Mouse (Mus musculus): Measurements from ENCODE around the gene Trmt10b. TPM values are rescaled to one million over a fixed set of nuclear protein-coding genes. Genes with fewer than 3 reads are reported as not detected.
A peak's percentile ranks its signal among the peaks of the same experiment; 100 is the strongest.

The Trmt10b gene
- polyA plus RNA-seq, 1 experiment from 2014 or later, result 14.8 TPM

DNA sequence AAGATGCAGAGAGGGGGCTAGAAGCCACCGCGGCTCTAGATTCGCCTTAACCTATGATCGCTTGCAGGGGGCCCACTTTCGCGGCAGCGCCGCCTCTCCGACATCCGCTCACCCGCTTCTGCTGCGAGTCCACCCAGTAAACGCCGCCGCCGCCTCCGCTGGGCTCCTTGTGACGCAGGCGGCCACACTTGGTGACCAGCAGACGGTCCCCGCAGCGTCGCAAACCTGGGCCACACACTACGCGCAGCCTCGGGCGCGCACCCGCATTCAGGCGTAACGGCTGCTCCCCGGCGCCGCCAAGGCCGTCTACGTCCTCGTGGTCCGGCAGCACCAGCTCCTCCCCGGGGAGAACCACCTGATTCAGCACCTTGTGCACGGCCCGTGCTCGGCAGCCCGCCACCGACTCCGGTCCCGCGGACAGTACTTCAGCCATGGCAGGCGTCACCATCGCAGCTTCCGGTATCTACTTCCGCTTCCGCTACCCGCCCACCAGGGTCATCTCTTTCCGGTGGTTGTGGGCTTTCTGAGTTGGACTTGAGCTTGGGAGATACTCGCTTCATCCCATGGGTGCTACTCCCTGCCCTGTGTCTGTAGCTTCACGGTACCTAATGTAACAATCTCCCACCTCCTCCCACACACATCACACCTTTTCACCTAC is 23.4 kb downstream of the Trmt10b start:
- under 1% methylated on average over 56 of the region's 56 CpGs for WGBS
- Histone ChIP-seq H3K9me3 (replicated peaks; ENCODE audit: control insufficient read depth, low read length) (no peaks in the 10 kb centered on the region), H3K9ac (ENCODE audit: low read length) (peak overlapping the region; percentile 90), H3K4me3 (replicated peaks; ENCODE audit: low read length) (peak overlapping the region; percentile 92), H3K4me1 (ENCODE audit: control insufficient read depth, insufficient read depth, low read length) (peaks cover 8% of the 10 kb centered on the region), H3K27me3 (ENCODE audit: control insufficient read depth, insufficient read depth, low read length) (no peaks in the 10 kb centered on the region), H3K36me3 (ENCODE audit: control insufficient read depth, insufficient read depth, low read length) (0 out of 2 replicates have a peak, but pooled peaks cover 3% of the 10 kb centered on the region), H3K27ac (ENCODE audit: low read length) (peak overlapping the region; percentile 85), H3K4me2 (ENCODE audit: low read depth, low read length) (peak overlapping the region; percentile 55)
- ATAC-seq (ENCODE audit: insufficient read depth, low FRiP score), result peak; percentile 88

DNA sequence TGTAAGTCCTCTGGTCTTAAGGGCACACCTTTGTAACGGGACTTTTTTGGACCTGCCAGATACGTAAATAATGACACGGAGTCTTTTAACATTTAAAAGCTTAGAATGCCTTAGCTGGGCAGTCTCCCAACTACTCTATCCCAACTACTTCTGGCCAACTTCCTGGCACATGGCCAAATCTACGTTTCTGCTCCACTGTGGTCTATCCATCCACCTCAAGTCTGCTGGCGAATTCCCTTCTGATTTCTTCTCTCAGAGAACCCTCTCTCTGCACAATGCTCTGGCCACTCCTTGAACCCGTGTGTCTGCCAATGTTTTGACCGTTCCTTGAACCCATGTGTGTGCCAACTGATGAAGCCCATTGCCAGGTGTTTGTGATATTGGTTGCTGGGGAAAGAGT is 34.2 kb downstream of the Trmt10b start:
- no peak overlapping the region for H3K4me3 ChIP-seq (replicated peaks; ENCODE audit: low read length)
- no peak overlapping the region for H3K9ac ChIP-seq (ENCODE audit: low read length)
- H3K36me3 ChIP-seq (ENCODE audit: control insufficient read depth, insufficient read depth, low read length), result no peaks in the 10 kb centered on the region
- no peaks in the 10 kb centered on the region for H3K4me1 ChIP-seq (ENCODE audit: control insufficient read depth, insufficient read depth, low read length)
- H3K27me3 ChIP-seq (ENCODE audit: control insufficient read depth, insufficient read depth, low read length), result no peaks in the 10 kb centered on the region
- ATAC-seq (ENCODE audit: insufficient read depth, low FRiP score), result no peak
- H3K4me2 ChIP-seq (ENCODE audit: low read depth, low read length), result no peak overlapping the region
- no peak overlapping the region for H3K27ac ChIP-seq (ENCODE audit: low read length)
- no peaks in the 10 kb centered on the region for H3K9me3 ChIP-seq (replicated peaks; ENCODE audit: control insufficient read depth, low read length)
- 64% methylated on average over 7 of the region's 7 CpGs for WGBS

DNA sequence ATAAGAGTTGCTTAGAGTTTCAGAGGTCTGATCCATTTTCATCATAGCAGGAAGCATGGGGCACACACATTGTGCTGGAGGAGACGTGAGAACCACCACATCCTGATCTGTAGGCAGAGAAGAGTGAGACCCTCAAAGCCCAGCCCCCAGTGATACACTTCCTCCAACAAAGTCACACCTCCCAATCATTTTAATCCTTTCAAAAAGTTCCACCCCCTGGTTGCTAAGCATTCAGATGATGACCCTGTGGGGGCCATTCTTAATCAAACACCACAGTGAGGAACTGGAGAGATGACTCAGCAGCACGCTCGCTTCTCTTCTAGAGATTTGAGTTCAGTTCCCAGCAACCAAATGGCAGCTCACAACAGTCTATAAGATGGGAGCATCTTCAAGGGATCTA is 35.5 kb downstream of the Trmt10b start:
- H3K27me3 ChIP-seq (ENCODE audit: control insufficient read depth, insufficient read depth, low read length), result no peaks in the 10 kb centered on the region
- no peaks in the 10 kb centered on the region for H3K36me3 ChIP-seq (ENCODE audit: control insufficient read depth, insufficient read depth, low read length)
- WGBS, result 50% methylated on average over 3 of the region's 3 CpGs
- no peak for ATAC-seq (ENCODE audit: insufficient read depth, low FRiP score)
- H3K4me2 ChIP-seq (ENCODE audit: low read depth, low read length), result no peak overlapping the region
- no peak overlapping the region for H3K9ac ChIP-seq (ENCODE audit: low read length)
- H3K9me3 ChIP-seq (replicated peaks; ENCODE audit: control insufficient read depth, low read length), result no peaks in the 10 kb centered on the region
- no peaks in the 10 kb centered on the region for H3K4me1 ChIP-seq (ENCODE audit: control insufficient read depth, insufficient read depth, low read length)
- no peak overlapping the region for H3K4me3 ChIP-seq (replicated peaks; ENCODE audit: low read length)
- H3K27ac ChIP-seq (ENCODE audit: low read length), result no peak overlapping the region

DNA sequence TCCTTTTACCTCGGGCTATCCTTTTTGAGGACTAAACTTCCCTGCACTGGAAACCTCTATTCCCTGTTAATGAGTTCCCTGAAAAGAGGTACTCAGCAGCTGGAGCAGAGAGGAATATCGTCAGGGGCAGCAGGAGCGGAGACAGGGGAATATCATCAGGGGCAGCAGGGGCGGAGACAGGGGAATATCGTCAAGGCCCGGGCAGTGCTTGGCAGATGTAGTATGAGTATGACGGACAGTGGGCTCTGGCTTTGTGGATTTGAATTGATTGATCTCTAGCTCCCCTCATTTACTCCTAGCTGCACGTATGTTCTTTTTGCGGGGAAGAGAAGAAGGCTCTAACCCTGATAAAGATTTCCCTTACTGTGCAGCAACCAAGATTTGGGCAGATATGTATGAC is 44.3 kb downstream of the Trmt10b start:
- no peak for ATAC-seq (ENCODE audit: insufficient read depth, low FRiP score)

DNA sequence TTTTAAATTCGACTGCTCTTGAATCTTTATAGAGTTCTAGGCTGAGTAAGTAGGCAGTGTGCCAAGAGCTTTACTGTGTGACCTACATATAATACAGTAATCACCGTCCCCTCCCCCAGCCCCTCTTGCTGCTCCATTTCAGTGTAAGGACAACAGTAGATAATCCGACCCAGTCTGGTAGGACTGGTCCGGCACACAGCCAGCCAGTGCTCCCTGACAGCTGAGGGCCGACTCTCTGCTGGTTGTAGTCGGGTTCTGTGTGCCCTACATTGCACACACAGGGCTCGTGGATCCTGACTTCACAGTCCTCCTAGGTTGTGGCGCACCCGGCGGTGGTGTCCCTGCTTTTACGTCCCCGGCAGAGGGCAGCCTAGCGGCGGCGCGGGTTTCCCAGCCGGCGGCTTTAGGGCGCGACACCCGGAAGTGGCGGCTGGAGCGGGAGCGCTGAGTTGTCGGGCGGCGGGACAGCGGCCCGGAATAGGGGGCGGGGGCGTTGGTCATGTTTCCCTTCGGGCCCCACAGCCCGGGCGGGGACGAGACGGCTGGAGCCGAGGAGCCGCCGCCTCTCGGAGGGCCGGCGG is 44.8 kb downstream of the Trmt10b start, which contains the start of gene Dcaf10:
TSS of gene Dcaf10 (plus strand) at position 433 of the 581 bp plus-strand sequence.
- Histone ChIP-seq H3K4me2 (ENCODE audit: low read depth, low read length) (peak within 1 kb of the TSS; percentile 84), H3K9me3 (replicated peaks; ENCODE audit: control insufficient read depth, low read length) (no peaks in the 10 kb centered on the region), H3K36me3 (ENCODE audit: control insufficient read depth, insufficient read depth, low read length) (no peaks in the 10 kb centered on the region), H3K27ac (ENCODE audit: low read length) (peak within 1 kb of the TSS; percentile 98), H3K4me3 (replicated peaks; ENCODE audit: low read length) (peak within 1 kb of the TSS; percentile 99), H3K27me3 (ENCODE audit: control insufficient read depth, insufficient read depth, low read length) (no peaks in the 10 kb centered on the region), H3K4me1 (ENCODE audit: control insufficient read depth, insufficient read depth, low read length) (peaks cover 15% of the 10 kb centered on the region), H3K9ac (ENCODE audit: low read length) (peak within 1 kb of the TSS; percentile 99)
- peak; percentile 95 for ATAC-seq (ENCODE audit: insufficient read depth, low FRiP score)
- WGBS, result under 1% methylated on average over 37 of the region's 42 CpGs

More for the DNA sequence above, 44.3 kb downstream of the Trmt10b start:
- peak overlapping the region; percentile 99 for H3K9ac ChIP-seq (ENCODE audit: low read length)
- H3K27me3 ChIP-seq (ENCODE audit: control insufficient read depth, insufficient read depth, low read length), result no peaks in the 10 kb centered on the region
- peak overlapping the region; percentile 98; the same call in 1 of the 2 replicates for H3K27ac ChIP-seq (ENCODE audit: low read length)
- peak overlapping the region; percentile 99 for H3K4me3 ChIP-seq (replicated peaks; ENCODE audit: low read length)
- peak overlapping the region; percentile 84 for H3K4me2 ChIP-seq (ENCODE audit: low read depth, low read length)
- WGBS, result 56% methylated on average over 9 of the region's 9 CpGs
- peaks cover 15% of the 10 kb centered on the region for H3K4me1 ChIP-seq (ENCODE audit: control insufficient read depth, insufficient read depth, low read length)
- no peaks in the 10 kb centered on the region for H3K9me3 ChIP-seq (replicated peaks; ENCODE audit: control insufficient read depth, low read length)
- H3K36me3 ChIP-seq (ENCODE audit: control insufficient read depth, insufficient read depth, low read length), result no peaks in the 10 kb centered on the region

DNA sequence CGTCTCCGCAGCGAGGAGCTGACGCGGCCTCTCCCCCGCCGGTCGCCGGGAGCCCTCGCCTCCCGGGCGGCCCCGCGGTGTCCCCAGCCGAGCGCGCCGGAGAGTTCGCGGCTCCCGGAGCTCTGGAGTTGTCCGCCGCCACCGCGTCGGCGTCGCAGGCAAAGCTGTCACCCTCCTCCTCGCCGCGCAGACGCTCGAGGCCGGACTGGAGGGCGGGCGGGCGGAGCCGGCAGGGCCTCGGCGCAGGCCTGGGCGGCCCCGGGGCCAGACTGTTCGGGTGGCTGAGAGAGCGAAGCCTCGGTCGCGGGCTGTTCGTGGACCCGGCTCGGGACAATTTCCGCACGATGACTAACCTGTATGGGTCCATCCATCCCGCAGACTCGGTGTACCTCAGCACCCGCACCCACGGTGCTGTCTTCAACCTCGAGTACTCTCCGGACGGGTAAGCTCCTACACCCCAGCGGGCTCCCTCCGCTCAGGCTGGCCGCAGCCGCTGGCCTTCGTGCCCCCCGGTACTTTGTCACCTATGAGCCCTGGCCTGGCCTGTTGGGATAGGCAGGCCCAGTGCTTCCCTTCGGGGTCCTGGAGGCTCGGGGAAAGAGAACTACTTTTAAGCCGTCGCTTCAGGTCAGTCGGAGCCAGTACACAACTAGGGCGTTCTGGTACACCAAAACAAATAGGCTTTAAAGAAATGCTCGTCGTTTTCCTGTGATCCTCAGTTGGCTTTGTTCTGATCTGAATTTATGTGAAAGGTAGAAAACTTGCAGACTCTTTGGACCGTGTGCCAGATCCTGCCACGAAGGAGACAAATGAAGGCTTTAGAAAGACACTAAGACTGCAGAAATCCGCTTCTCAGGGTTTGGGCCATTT is 45.6 kb downstream of the Trmt10b start, which contains the start of gene Exosc3:
TSS of gene Exosc3 (minus strand) at position 447 of the 870 bp plus-strand sequence.
- H3K27me3 ChIP-seq (ENCODE audit: control insufficient read depth, insufficient read depth, low read length), result no peaks in the 10 kb centered on the region
- peak; percentile 87 for ATAC-seq (ENCODE audit: insufficient read depth, low FRiP score)
- under 1% methylated on average over 73 of the region's 76 CpGs for WGBS
- peak within 1 kb of the TSS; percentile 99 for H3K4me3 ChIP-seq (replicated peaks; ENCODE audit: low read length)
- peak within 1 kb of the TSS; percentile 84 for H3K4me2 ChIP-seq (ENCODE audit: low read depth, low read length)
- peak within 1 kb of the TSS; percentile 99 for H3K9ac ChIP-seq (ENCODE audit: low read length)
- H3K36me3 ChIP-seq (ENCODE audit: control insufficient read depth, insufficient read depth, low read length), result no peaks in the 10 kb centered on the region; the same call in 1 of the 2 replicates
- peaks cover 15% of the 10 kb centered on the region for H3K4me1 ChIP-seq (ENCODE audit: control insufficient read depth, insufficient read depth, low read length)
- H3K27ac ChIP-seq (ENCODE audit: low read length), result peak within 1 kb of the TSS; percentile 98
- no peaks in the 10 kb centered on the region for H3K9me3 ChIP-seq (replicated peaks; ENCODE audit: control insufficient read depth, low read length)

DNA sequence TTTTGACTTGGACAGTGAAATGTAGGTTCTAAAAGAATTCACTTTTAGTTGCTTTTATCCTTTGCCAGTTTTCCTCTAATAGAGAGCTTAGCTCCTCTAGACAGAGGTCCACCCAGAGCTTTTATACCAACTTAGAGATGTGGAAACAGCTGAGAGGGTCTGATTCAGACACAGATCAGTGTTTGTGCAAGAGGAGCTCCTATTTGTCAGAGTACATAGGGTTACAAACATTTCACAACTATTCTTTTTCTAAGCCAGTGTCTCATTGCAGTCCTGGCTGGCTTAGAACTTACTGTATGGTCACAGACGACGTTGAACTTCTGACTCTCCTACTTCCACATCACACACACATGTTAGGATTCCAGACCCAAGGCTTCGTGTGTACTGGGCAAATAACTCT is 59.7 kb downstream of the Trmt10b start:
- Histone ChIP-seq H3K9me3 (replicated peaks; ENCODE audit: control insufficient read depth, low read length) (no peaks in the 10 kb centered on the region), H3K27me3 (ENCODE audit: control insufficient read depth, insufficient read depth, low read length) (no peaks in the 10 kb centered on the region), H3K27ac (ENCODE audit: low read length) (no peak overlapping the region), H3K4me3 (replicated peaks; ENCODE audit: low read length) (no peak overlapping the region), H3K9ac (ENCODE audit: low read length) (no peak overlapping the region), H3K4me2 (ENCODE audit: low read depth, low read length) (no peak overlapping the region), H3K36me3 (ENCODE audit: control insufficient read depth, insufficient read depth, low read length) (no peaks in the 10 kb centered on the region), H3K4me1 (ENCODE audit: control insufficient read depth, insufficient read depth, low read length) (no peaks in the 10 kb centered on the region)
- ATAC-seq (ENCODE audit: insufficient read depth, low FRiP score), result no peak
- WGBS, result 87% methylated on average over 3 of the region's 3 CpGs

Measured in stomach, embryonic 16.5 days (tissue).